Comparison of ENCODE assay signal across 1 mouse cellular context in the genomic region with DNA sequence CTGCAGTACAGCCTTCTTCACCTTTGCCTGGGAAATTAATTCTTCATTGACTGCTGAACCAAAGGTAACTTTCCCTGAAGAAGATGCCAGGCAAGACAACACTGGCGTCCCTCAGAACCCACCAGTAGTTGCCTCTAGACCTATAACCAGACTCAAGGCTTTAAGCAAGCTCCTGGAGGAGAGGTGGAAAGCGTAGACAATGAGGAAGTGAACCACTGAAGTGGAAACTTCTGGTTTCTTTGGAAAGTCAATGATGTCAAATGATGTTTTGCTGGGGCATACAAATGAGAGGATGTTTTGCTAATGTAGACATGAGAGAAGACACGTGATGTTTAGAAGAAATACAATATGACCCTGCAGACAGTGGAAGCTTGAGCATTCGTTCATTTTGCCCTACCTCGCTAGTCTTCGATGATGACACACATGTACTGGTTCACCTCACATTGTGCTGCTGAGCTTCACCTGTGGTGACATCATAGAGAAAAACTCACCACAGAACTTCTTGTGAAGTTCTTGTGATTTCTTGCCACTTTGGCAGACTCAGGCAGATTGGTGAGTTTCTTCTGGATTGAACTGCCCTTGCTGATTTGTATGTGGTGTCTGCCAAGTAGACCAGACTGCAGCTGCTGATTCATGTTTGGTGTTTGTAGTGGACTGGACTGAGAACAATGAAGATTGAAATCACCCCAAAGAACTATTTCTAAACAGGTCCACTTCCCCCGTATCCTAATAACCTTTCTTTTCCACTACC.
TF ChIP-seq lines count a peak whose summit lies in the region.

No protein-coding gene starts in this region.

TF ChIP-seq in CH12.LX, 34 proteins besides CTCF, POLR2A, EP300 and RAD21:
- TF ChIP-seq CHD1 (IDR thresholded peaks at IDR 0.05; ENCODE audit: low read depth, low read length) (no peak), MXI1 (IDR thresholded peaks at IDR 0.05; ENCODE audit: low read depth, low read length) (no peak), MYC (IDR thresholded peaks at IDR 0.05; ENCODE audit: low read depth, low read length) (peak; percentile 47; the same call in 1 of the 2 replicates), KAT2A (IDR thresholded peaks at IDR 0.05; ENCODE audit: insufficient replicate concordance, low read length) (no peak), NRF1 (IDR thresholded peaks at IDR 0.05; ENCODE audit: low read depth, low read length) (no peak), ZKSCAN1 (IDR thresholded peaks at IDR 0.05; ENCODE audit: borderline replicate concordance, low read depth, low read length) (no peak), POLR2AphosphoS2 (IDR thresholded peaks at IDR 0.05; ENCODE audit: low read depth, low read length) (no peak), PAX5 (IDR thresholded peaks at IDR 0.05; ENCODE audit: low read length) (no peak), IRF4 (IDR thresholded peaks at IDR 0.05; ENCODE audit: low read depth, low read length) (peak; percentile 74), MEF2A (IDR thresholded peaks at IDR 0.05; ENCODE audit: borderline replicate concordance, low read depth, low read length) (0 out of 2 replicates have a peak, but pooled peaks have one; percentile 4), CHD2 (IDR thresholded peaks at IDR 0.05; ENCODE audit: low read length) (no peak), GABPA (IDR thresholded peaks at IDR 0.05; ENCODE audit: insufficient replicate concordance, low read depth, low read length) (no peak), ZC3H11A (IDR thresholded peaks at IDR 0.05; ENCODE audit: low read depth, low read length) (no peak), SIN3A (IDR thresholded peaks at IDR 0.05; ENCODE audit: low read length) (peak; percentile 39; the same call in 1 of the 2 replicates), JUND (conservative IDR thresholded peaks at IDR 0.05; ENCODE audit: low read depth, low read length) (peak; percentile 27; the same call in 1 of the 2 replicates), TCF12 (IDR thresholded peaks at IDR 0.05; ENCODE audit: low read depth, low read length) (peak; percentile 5; the same call in 1 of the 2 replicates), UBTF (IDR thresholded peaks at IDR 0.05; ENCODE audit: low read depth, low read length) (no peak), SMC3 (IDR thresholded peaks at IDR 0.05; ENCODE audit: low read depth, low read length) (no peak), MAFK (IDR thresholded peaks at IDR 0.05; ENCODE audit: insufficient replicate concordance, low read length) (no peak), ETS1 (conservative IDR thresholded peaks at IDR 0.05; ENCODE audit: low read depth, low read length) (peak; percentile 36), USF1 (IDR thresholded peaks at IDR 0.05; ENCODE audit: low read depth, low read length) (no peak; the same call in 1 of the 2 replicates), TBP (conservative IDR thresholded peaks at IDR 0.05; ENCODE audit: low read depth, low read length) (no peak), RCOR1 (conservative IDR thresholded peaks at IDR 0.05; ENCODE audit: low read depth, low read length) (0 out of 2 replicates have a peak, but pooled peaks have one; percentile 31), MAX (IDR thresholded peaks at IDR 0.05; ENCODE audit: low read length) (peak; percentile 70; the same call in 1 of the 2 replicates), BHLHE40 (IDR thresholded peaks at IDR 0.05; ENCODE audit: low read depth, low read length) (peak; percentile 84), ZMIZ1 (IDR thresholded peaks at IDR 0.05; ENCODE audit: low read depth, low read length) (no peak), ZNF384 (IDR thresholded peaks at IDR 0.05; ENCODE audit: low read depth, low read length) (no peak), E2F4 (IDR thresholded peaks at IDR 0.05; ENCODE audit: insufficient replicate concordance, low read depth, low read length) (no peak), USF2 (conservative IDR thresholded peaks at IDR 0.05; ENCODE audit: low read depth, low read length) (no peak; the same call in 1 of the 2 replicates), JUN (IDR thresholded peaks at IDR 0.05; ENCODE audit: insufficient read depth, low read depth, low read length) (no peak), MAZ (IDR thresholded peaks at IDR 0.05; ENCODE audit: low read depth, low read length) (0 out of 2 replicates have a peak, but pooled peaks have one; percentile 19), ELF1 (IDR thresholded peaks at IDR 0.05; ENCODE audit: low read depth, low read length) (no peak), NELFE (IDR thresholded peaks at IDR 0.05; ENCODE audit: low read depth, low read length) (no peak), HCFC1 (IDR thresholded peaks at IDR 0.05; ENCODE audit: low read depth, low read length) (no peak)
